8 mouse cellular contexts compared by ENCODE assay signal in the genomic region with DNA sequence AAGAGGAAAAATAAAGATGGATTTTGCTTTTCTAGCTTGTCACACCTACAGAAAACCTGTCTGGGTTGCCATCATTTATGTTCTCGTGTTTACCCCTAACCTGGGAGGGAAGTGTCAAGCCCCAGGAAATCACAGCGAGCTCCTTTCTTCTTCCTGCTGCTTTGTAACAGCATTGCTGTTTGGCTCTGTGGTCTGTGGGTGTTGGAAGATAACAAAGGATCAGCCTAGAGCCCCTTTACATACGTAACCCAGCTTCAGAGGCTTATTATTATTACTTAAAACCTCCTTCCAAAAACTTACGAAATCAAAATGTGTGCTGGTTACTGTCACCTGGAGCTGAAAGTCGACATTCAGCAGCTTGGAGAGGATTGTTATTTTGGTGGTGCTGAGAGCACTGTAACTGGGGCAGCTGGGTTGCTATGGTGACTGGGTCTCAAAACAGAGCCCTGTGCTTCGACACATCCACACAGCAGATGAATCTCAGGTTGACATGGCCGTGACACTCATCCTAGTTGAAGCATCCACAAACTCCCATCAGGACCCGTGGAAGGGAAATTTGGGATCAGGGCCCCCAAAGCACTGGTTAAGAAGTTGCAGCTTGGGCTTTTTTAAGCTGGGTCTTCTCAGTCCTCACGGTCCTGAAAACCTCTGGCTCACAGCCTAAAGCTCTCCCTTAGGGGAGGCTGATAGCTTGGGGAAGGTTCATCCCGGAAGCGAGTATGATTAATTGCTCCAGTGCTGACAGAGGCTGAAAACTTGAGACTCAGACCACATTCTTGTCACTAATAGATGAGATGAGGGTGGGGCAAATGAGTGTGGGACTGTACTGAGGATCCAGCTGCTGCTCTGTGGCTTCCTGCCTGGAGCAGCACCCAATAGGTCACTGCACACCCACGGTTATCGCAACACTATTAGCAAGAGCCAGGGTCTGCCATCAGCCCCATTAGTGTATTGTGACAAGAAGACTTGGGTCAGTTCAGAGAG. TPM values are rescaled to one million over a fixed set of nuclear protein-coding genes. Genes with fewer than 3 reads are reported as not detected.
DNase-seq lines count a peak whose midpoint lies in the region; ATAC-seq and TF ChIP-seq lines count a peak whose summit lies in the region.

No protein-coding gene starts in this region.

- TF ChIP-seq CTCF in liver, adult 2 months (IDR thresholded peaks at IDR 0.05; ENCODE audit: low read depth, low read length) = no peak

- 0 out of 2 replicates have a peak, but pooled peaks have one; percentile 9 for ATAC-seq in heart, embryonic 13.5 days (ENCODE audit: extremely low read depth, insufficient number of reproducible peaks, low FRiP score, low TSS enrichment)
- ATAC-seq in kidney, embryonic 14.5 days (ENCODE audit: low FRiP score, low TSS enrichment) = peak; percentile 71
- peak; percentile 26; the same call in 1 of the 2 replicates for ATAC-seq in liver, embryonic 15.5 days (ENCODE audit: insufficient read depth)

- H3K4me1 ChIP-seq in liver, adult 2 months (ENCODE audit: control insufficient read depth, insufficient read depth, low read length) = peaks cover 4% of the 10 kb centered on the region; the same call in 1 of the 2 replicates
- H3K4me1 ChIP-seq in heart, embryonic 13.5 days = peaks cover 25% of the 10 kb centered on the region
- no peaks in the 10 kb centered on the region for H3K4me1 ChIP-seq in kidney, embryonic 14.5 days (ENCODE audit: control insufficient read depth, insufficient read depth, low read length)
- H3K4me1 ChIP-seq in liver, embryonic 15.5 days (replicated peaks) = no peaks in the 10 kb centered on the region

- TF ChIP-seq POLR2A in liver, adult 2 months (IDR thresholded peaks at IDR 0.05; ENCODE audit: extremely low read depth, insufficient read depth, low read length) = no peak

- WGBS in liver, adult 2 months = 55% methylated on average over 13 of the region's 13 CpGs
- 19% methylated on average over 13 of the region's 13 CpGs for WGBS in heart, embryonic 13.5 days
- WGBS in kidney, embryonic 14.5 days = 34% methylated on average over 13 of the region's 13 CpGs
- 16% methylated on average over 13 of the region's 13 CpGs for WGBS in liver, embryonic 15.5 days (ENCODE audit: insufficient replicate concordance)

- no peaks in the 10 kb centered on the region for H3K79me2 ChIP-seq in liver, adult 2 months (ENCODE audit: control insufficient read depth, insufficient read depth, low read length)

- peak; percentile 39 for DNase-seq in liver, adult 2 months (ENCODE audit: extremely low read depth, low read depth, low spot score)
- DNase-seq in liver = no peak
- DNase-seq in embryo, embryonic 9.5 days (ENCODE audit: extremely low spot score) = peak; percentile 19
- DNase-seq in neural tube, embryonic 10.5 days (ENCODE audit: extremely low spot score, low spot score) = peak; percentile 21
- DNase-seq in urinary bladder, adult 2 months (ENCODE audit: low spot score) = no peak

- peak overlapping the region; percentile 70 for H3K4me2 ChIP-seq in heart, embryonic 13.5 days
- peak overlapping the region; percentile 44 for H3K4me2 ChIP-seq in kidney, embryonic 14.5 days (replicated peaks; ENCODE audit: low read depth, low read length)
- peak overlapping the region; percentile 56; the same call in 1 of the 2 replicates for H3K4me2 ChIP-seq in liver, embryonic 15.5 days

- H3K36me3 ChIP-seq in liver, adult 2 months (ENCODE audit: control insufficient read depth, insufficient read depth, low read length) = no peaks in the 10 kb centered on the region
- H3K36me3 ChIP-seq in heart, embryonic 13.5 days = no peaks in the 10 kb centered on the region
- H3K36me3 ChIP-seq in kidney, embryonic 14.5 days (ENCODE audit: control insufficient read depth, insufficient read depth, low read length) = no peaks in the 10 kb centered on the region
- no peaks in the 10 kb centered on the region for H3K36me3 ChIP-seq in liver, embryonic 15.5 days (replicated peaks)

- no peak overlapping the region for H3K27ac ChIP-seq in liver, adult 2 months (replicated peaks; ENCODE audit: insufficient read depth, low read depth, low read length)
- H3K27ac ChIP-seq in heart, embryonic 13.5 days (replicated peaks) = peak overlapping the region; percentile 42; the same call in 1 of the 2 replicates
- no peak overlapping the region for H3K27ac ChIP-seq in kidney, embryonic 14.5 days (ENCODE audit: low read depth, low read length)
- no peak overlapping the region for H3K27ac ChIP-seq in liver, embryonic 15.5 days (replicated peaks)

- no peaks in the 10 kb centered on the region for H3K27me3 ChIP-seq in liver, adult 2 months (ENCODE audit: control insufficient read depth, insufficient read depth, low read length)
- H3K27me3 ChIP-seq in heart, embryonic 13.5 days (replicated peaks) = no peaks in the 10 kb centered on the region
- H3K27me3 ChIP-seq in kidney, embryonic 14.5 days (ENCODE audit: control insufficient read depth, insufficient read depth, low read length) = no peaks in the 10 kb centered on the region
- H3K27me3 ChIP-seq in liver, embryonic 15.5 days = peaks cover 8% of the 10 kb centered on the region; the same call in 1 of the 2 replicates

- peaks cover 4% of the 10 kb centered on the region; the same call in 1 of the 2 replicates for H3K9me3 ChIP-seq in heart, embryonic 13.5 days
- no peaks in the 10 kb centered on the region for H3K9me3 ChIP-seq in kidney, embryonic 14.5 days (ENCODE audit: control insufficient read depth, low read length)
- H3K9me3 ChIP-seq in liver, embryonic 15.5 days (replicated peaks) = no peaks in the 10 kb centered on the region

- H3K9ac ChIP-seq in liver, adult 2 months (ENCODE audit: low read depth, low read length) = no peak overlapping the region
- 0 out of 2 replicates have a peak overlapping the region, but pooled peaks have one; percentile 61 for H3K9ac ChIP-seq in heart, embryonic 13.5 days
- H3K9ac ChIP-seq in kidney, embryonic 14.5 days (ENCODE audit: low read depth, low read length) = no peak overlapping the region
- H3K9ac ChIP-seq in liver, embryonic 15.5 days = no peak overlapping the region

- no peak overlapping the region for H3K4me3 ChIP-seq in liver, adult 2 months (ENCODE audit: insufficient read depth, low read depth, low read length)
- H3K4me3 ChIP-seq in heart, embryonic 13.5 days = 0 out of 2 replicates have a peak overlapping the region, but pooled peaks have one; percentile 45
- H3K4me3 ChIP-seq in kidney, embryonic 14.5 days (ENCODE audit: low read length) = no peak overlapping the region
- no peak overlapping the region for H3K4me3 ChIP-seq in liver, embryonic 15.5 days (replicated peaks)

RNA-seq across cellular contexts. Expression of gene Ercc4, which starts 49.7 kb away (rescaled TPM):
- total RNA-seq in liver, adult 2 months (2014; rRNA removed) = 5.4 and 6.8 TPM in 2 replicates
- 4.0 and 5.6 TPM in 2 replicates for polyA plus RNA-seq in liver, adult 2 months (2012; rRNA removed)
- polyA plus RNA-seq in heart, embryonic 13.5 days (2015; fragmentation: Nextera tagmentation; extraction: Ambion mirVana) = 6.9 and 7.7 TPM in 2 replicates
- 9.7 and 16.1 TPM in 2 replicates for polyA plus RNA-seq in kidney, embryonic 14.5 days (2014; fragmentation: Nextera tagmentation; extraction: Ambion mirVana)
- polyA plus RNA-seq in liver, embryonic 15.5 days (2015; fragmentation: Nextera tagmentation; extraction: Ambion mirVana) = 4.0 and 4.1 TPM in 2 replicates
- 12.7 and 14.0 TPM in 2 replicates for polyA plus RNA-seq in urinary bladder, adult 2 months (2012; rRNA removed)

Comparison
In these comparisons a context has a peak if more than half of its experiments do, and no peak if none do; other contexts are left out.
1. DNase-seq: peak in liver, adult 2 months (single experiment), embryo, embryonic 9.5 days (single experiment) and neural tube, embryonic 10.5 days (single experiment); none in liver (single experiment) and urinary bladder, adult 2 months (single experiment).
2. ATAC-seq: peak in every context shown above with its lines; median percentile 71 in kidney, embryonic 14.5 days; 26 in liver, embryonic 15.5 days; 9 in heart, embryonic 13.5 days.
3. Peak in every context shown above with its lines, with median percentiles within 50 percentile points of each other: H3K4me2 ChIP-seq.